Mouse (Mus musculus) cerebral cortex, adult 2 months (tissue): ENCODE results near the gene Prepl.

ENCODE experiments used
- WGBS: fragments of 180-500 bp; shearing (Covaris S2); methylation state at CpG from one replicate; pipeline ENCODE4 v1.1.7; 2018; 5-methylcytosine and 5-hydroxymethylcytosine counted together

The Prepl gene

GRCm38 (mm10) chr17:85023247-85024167 lies 66.5 kb downstream of the Prepl start:
- 50% methylated on average over 22 of the region's 22 CpGs for WGBS

GRCm38 (mm10) chr17:85020343-85020742 lies 69.7 kb downstream of the Prepl start:
- WGBS = 89% methylated on average over 3 of the region's 3 CpGs

GRCm38 (mm10) chr17:85018794-85019193 lies 71.2 kb downstream of the Prepl start:
- 49% methylated on average over 5 of the region's 5 CpGs for WGBS

- 86% methylated on average over 3 of the region's 3 CpGs for WGBS
Observed at GRCm38 (mm10) chr17:85018344-85018743, 71.7 kb downstream of the Prepl start.

GRCm38 (mm10) chr17:85014632-85015031 lies 75.4 kb downstream of the Prepl start:
- WGBS = 74% methylated on average over 3 of the region's 3 CpGs

- 82% methylated on average over 6 of the region's 6 CpGs for WGBS
Observed at GRCm38 (mm10) chr17:85013485-85013884, 76.6 kb downstream of the Prepl start.
